Mouse (Mus musculus): ENCODE results near the gene Retreg3. TPM values are rescaled to one million over a fixed set of nuclear protein-coding genes. Genes with fewer than 3 reads are reported as not detected.

Retreg3 gene
- polyA plus RNA-seq, 1 experiment, result 55.0 TPM

- Histone ChIP-seq H3K4me1 (ENCODE audit: control insufficient read depth, insufficient read depth, insufficient read length, low read length) (peaks cover 7% of the 10 kb centered on the region), H3K27ac (ENCODE audit: insufficient read depth, low read depth, low read length) (no peak overlapping the region), H3K27me3 (ENCODE audit: control insufficient read depth, insufficient read depth, low read length) (no peaks in the 10 kb centered on the region), H3K4me3 (ENCODE audit: low read depth, low read length) (no peak overlapping the region), H3K36me3 (ENCODE audit: control insufficient read depth, insufficient read depth, low read length) (peaks cover 11% of the 10 kb centered on the region)
- WGBS, result 94% methylated on average over 3 of the region's 3 CpGs
- TF ChIP-seq POLR2A (IDR thresholded peaks at IDR 0.05; ENCODE audit: low read depth, low read length) (no peak), CTCF (IDR thresholded peaks at IDR 0.05; ENCODE audit: extremely low read depth, insufficient read length, insufficient replicate concordance, low read depth, low read length) (no peak)
These were observed 7.5 kb downstream of the Retreg3 start for GRCm38 (mm10) chr11:101112186-101112585.

GRCm38 (mm10) chr11:101111178-101111577 lies 8.5 kb downstream of the Retreg3 start:
- WGBS, result 86% methylated on average over 4 of the region's 4 CpGs
- no peaks in the 10 kb centered on the region for H3K27me3 ChIP-seq (ENCODE audit: control insufficient read depth, insufficient read depth, low read length)
- H3K36me3 ChIP-seq (ENCODE audit: control insufficient read depth, insufficient read depth, low read length), result 0 out of 2 replicates have a peak, but pooled peaks cover 7% of the 10 kb centered on the region
- H3K4me3 ChIP-seq (ENCODE audit: low read depth, low read length), result no peak overlapping the region
- peak overlapping the region; percentile 73; the same call in 1 of the 2 replicates for H3K27ac ChIP-seq (ENCODE audit: insufficient read depth, low read depth, low read length)
- TF ChIP-seq POLR2A (IDR thresholded peaks at IDR 0.05; ENCODE audit: low read depth, low read length), result no peak
- no peak for TF ChIP-seq CTCF (IDR thresholded peaks at IDR 0.05; ENCODE audit: extremely low read depth, insufficient read length, insufficient replicate concordance, low read depth, low read length)
- peaks cover 6% of the 10 kb centered on the region; the same call in 1 of the 2 replicates for H3K4me1 ChIP-seq (ENCODE audit: control insufficient read depth, insufficient read depth, insufficient read length, low read length)

GRCm38 (mm10) chr11:101110708-101111107 lies 9.0 kb downstream of the Retreg3 start:
- Histone ChIP-seq H3K4me3 (ENCODE audit: low read depth, low read length) (no peak overlapping the region), H3K4me1 (ENCODE audit: control insufficient read depth, insufficient read depth, insufficient read length, low read length) (peaks cover 5% of the 10 kb centered on the region; the same call in 1 of the 2 replicates), H3K27ac (ENCODE audit: insufficient read depth, low read depth, low read length) (peak overlapping the region; percentile 73), H3K36me3 (ENCODE audit: control insufficient read depth, insufficient read depth, low read length) (peaks cover 9% of the 10 kb centered on the region; the same call in 1 of the 2 replicates), H3K27me3 (ENCODE audit: control insufficient read depth, insufficient read depth, low read length) (no peaks in the 10 kb centered on the region)
- WGBS, result 23% methylated on average over 5 of the region's 5 CpGs
- TF ChIP-seq CTCF (IDR thresholded peaks at IDR 0.05; ENCODE audit: extremely low read depth, insufficient read length, insufficient replicate concordance, low read depth, low read length) (no peak), POLR2A (IDR thresholded peaks at IDR 0.05; ENCODE audit: low read depth, low read length) (no peak)

- Histone ChIP-seq H3K36me3 (ENCODE audit: control insufficient read depth, insufficient read depth, low read length) (peaks cover 17% of the 10 kb centered on the region), H3K27ac (ENCODE audit: insufficient read depth, low read depth, low read length) (no peak overlapping the region), H3K4me3 (ENCODE audit: low read depth, low read length) (no peak overlapping the region), H3K27me3 (ENCODE audit: control insufficient read depth, insufficient read depth, low read length) (no peaks in the 10 kb centered on the region), H3K4me1 (ENCODE audit: control insufficient read depth, insufficient read depth, insufficient read length, low read length) (peaks cover 3% of the 10 kb centered on the region; the same call in 1 of the 2 replicates)
- WGBS, result 78% methylated on average over 4 of the region's 4 CpGs
- TF ChIP-seq POLR2A (IDR thresholded peaks at IDR 0.05; ENCODE audit: low read depth, low read length) (no peak), CTCF (IDR thresholded peaks at IDR 0.05; ENCODE audit: extremely low read depth, insufficient read length, insufficient replicate concordance, low read depth, low read length) (no peak)
These were observed 10.3 kb downstream of the Retreg3 start for GRCm38 (mm10) chr11:101109351-101109750.

GRCm38 (mm10) chr11:101103011-101103410 lies 16.7 kb downstream of the Retreg3 start:
- Histone ChIP-seq H3K4me1 (ENCODE audit: control insufficient read depth, insufficient read depth, insufficient read length, low read length) (no peaks in the 10 kb centered on the region), H3K27ac (ENCODE audit: insufficient read depth, low read depth, low read length) (no peak overlapping the region), H3K36me3 (ENCODE audit: control insufficient read depth, insufficient read depth, low read length) (peaks cover 60% of the 10 kb centered on the region), H3K4me3 (ENCODE audit: low read depth, low read length) (no peak overlapping the region), H3K27me3 (ENCODE audit: control insufficient read depth, insufficient read depth, low read length) (no peaks in the 10 kb centered on the region)
- WGBS, result 89% methylated on average over 5 of the region's 5 CpGs
- no peak for TF ChIP-seq CTCF (IDR thresholded peaks at IDR 0.05; ENCODE audit: extremely low read depth, insufficient read length, insufficient replicate concordance, low read depth, low read length)
- TF ChIP-seq POLR2A (IDR thresholded peaks at IDR 0.05; ENCODE audit: low read depth, low read length), result no peak

GRCm38 (mm10) chr11:101098231-101098630 lies 21.5 kb downstream of the Retreg3 start:
- H3K4me3 ChIP-seq (ENCODE audit: low read depth, low read length), result no peak overlapping the region
- no peaks in the 10 kb centered on the region for H3K27me3 ChIP-seq (ENCODE audit: control insufficient read depth, insufficient read depth, low read length)
- no peak for TF ChIP-seq POLR2A (IDR thresholded peaks at IDR 0.05; ENCODE audit: low read depth, low read length)
- TF ChIP-seq CTCF (IDR thresholded peaks at IDR 0.05; ENCODE audit: extremely low read depth, insufficient read length, insufficient replicate concordance, low read depth, low read length), result no peak
- no peak overlapping the region for H3K27ac ChIP-seq (ENCODE audit: insufficient read depth, low read depth, low read length)
- 91% methylated on average over 8 of the region's 8 CpGs for WGBS
- H3K36me3 ChIP-seq (ENCODE audit: control insufficient read depth, insufficient read depth, low read length), result peaks cover 56% of the 10 kb centered on the region
- no peaks in the 10 kb centered on the region for H3K4me1 ChIP-seq (ENCODE audit: control insufficient read depth, insufficient read depth, insufficient read length, low read length)

GRCm38 (mm10) chr11:101095314-101096024 lies 24.2 kb downstream of the Retreg3 start, which contains the start of gene Psmc3ip:
Gene Psmc3ip, minus strand, starts transcription at chr11:101095436.
- Histone ChIP-seq H3K4me3 (ENCODE audit: low read depth, low read length) (peak within 1 kb of the TSS; percentile 88), H3K4me1 (ENCODE audit: control insufficient read depth, insufficient read depth, insufficient read length, low read length) (no peaks in the 10 kb centered on the region), H3K27ac (ENCODE audit: insufficient read depth, low read depth, low read length) (peak within 1 kb of the TSS; percentile 99), H3K27me3 (ENCODE audit: control insufficient read depth, insufficient read depth, low read length) (no peaks in the 10 kb centered on the region), H3K36me3 (ENCODE audit: control insufficient read depth, insufficient read depth, low read length) (peaks cover 60% of the 10 kb centered on the region)
- WGBS, result 1% methylated on average over 43 of the region's 43 CpGs
- TF ChIP-seq POLR2A (IDR thresholded peaks at IDR 0.05; ENCODE audit: low read depth, low read length) (peak; percentile 70), CTCF (IDR thresholded peaks at IDR 0.05; ENCODE audit: extremely low read depth, insufficient read length, insufficient replicate concordance, low read depth, low read length) (peak; percentile 87; the same call in 1 of the 2 replicates)
